Mouse (Mus musculus): ENCODE measurements around the gene Pcsk6. TPM values are rescaled to one million over a fixed set of nuclear protein-coding genes. Genes with fewer than 3 reads are reported as not detected.
"Not testable (repeated sequence)": the region's sequence is repeated elsewhere in the genome, so short reads cannot be mapped to it uniquely, and the experiment has no call there.

Gene Pcsk6
- total RNA-seq, 4 experiments from 2014 or later, result 12.8 to 23.4 (median 18.9) TPM

- no peak for DNase-seq (ENCODE audit: low spot score in 2 of 2)
Observed at GRCm38 (mm10) chr7:66046921-66047918, 185.7 kb downstream of the Pcsk6 start.

- no peak for DNase-seq (ENCODE audit: low spot score in 2 of 2)
Observed at GRCm38 (mm10) chr7:66047975-66048374, 186.4 kb downstream of the Pcsk6 start.

- DNase-seq (ENCODE audit: low spot score in 2 of 2), result no peak
Observed at GRCm38 (mm10) chr7:66048446-66049230, 187.1 kb downstream of the Pcsk6 start.

GRCm38 (mm10) chr7:66053946-66054483 is 192.5 kb downstream of the Pcsk6 start:
- DNase-seq (ENCODE audit: low spot score in 2 of 2), result no peak

GRCm38 (mm10) chr7:66055356-66055755 is 193.8 kb downstream of the Pcsk6 start:
- not testable (repeated sequence) for DNase-seq (ENCODE audit: low spot score in 2 of 2)

GRCm38 (mm10) chr7:66058703-66059102 is 197.2 kb downstream of the Pcsk6 start, which contains the start of gene Snrpa1:
Snrpa1 (plus strand) TSS chr7:66059003.
- no peak for DNase-seq (ENCODE audit: low spot score in 2 of 2)

GRCm38 (mm10) chr7:66060066-66060956 is 198.8 kb downstream of the Pcsk6 start:
- DNase-seq (ENCODE audit: low spot score in 2 of 2), result peak; percentile 70 to 81

- no peak for DNase-seq (ENCODE audit: low spot score in 2 of 2)
Observed at GRCm38 (mm10) chr7:66061057-66061456, 199.5 kb downstream of the Pcsk6 start.

GRCm38 (mm10) chr7:66076411-66076810 is 214.9 kb downstream of the Pcsk6 start:
- DNase-seq (ENCODE audit: low spot score in 2 of 2), result peak in 1 of 2 experiments; percentile 32

GRCm38 (mm10) chr7:66079364-66080230 is 218.1 kb downstream of the Pcsk6 start, which contains the start of gene Selenos:
Selenos (plus strand) TSS chr7:66079649.
- peak; percentile 95 to 96 for DNase-seq (ENCODE audit: low spot score in 2 of 2)

GRCm38 (mm10) chr7:66080231-66080613 is 218.7 kb downstream of the Pcsk6 start:
- no peak for DNase-seq (ENCODE audit: low spot score in 2 of 2)

- no peak for DNase-seq (ENCODE audit: low spot score in 2 of 2)
Observed at GRCm38 (mm10) chr7:66083757-66084156, 222.2 kb downstream of the Pcsk6 start.

GRCm38 (mm10) chr7:66084546-66084945 is 223.0 kb downstream of the Pcsk6 start:
- DNase-seq (ENCODE audit: low spot score in 2 of 2), result no peak

- peak; percentile 40 to 52 for DNase-seq (ENCODE audit: low spot score in 2 of 2)
Observed at GRCm38 (mm10) chr7:66087652-66088051, 226.1 kb downstream of the Pcsk6 start.

GRCm38 (mm10) chr7:66088077-66088476 is 226.5 kb downstream of the Pcsk6 start:
- no peak for DNase-seq (ENCODE audit: low spot score in 2 of 2)

- no peak for DNase-seq (ENCODE audit: low spot score in 2 of 2)
Observed at GRCm38 (mm10) chr7:66090676-66091190, 229.2 kb downstream of the Pcsk6 start.

GRCm38 (mm10) chr7:66091553-66091952 is 230.0 kb downstream of the Pcsk6 start:
- no peak for DNase-seq (ENCODE audit: low spot score in 2 of 2)

GRCm38 (mm10) chr7:66092656-66093055 is 231.1 kb downstream of the Pcsk6 start:
- DNase-seq (ENCODE audit: low spot score in 2 of 2), result no peak

- no peak for DNase-seq (ENCODE audit: low spot score in 2 of 2)
Observed at GRCm38 (mm10) chr7:66094141-66094540, 232.6 kb downstream of the Pcsk6 start.

Data from layer of hippocampus, adult 8-10 months (tissue).